Mouse (Mus musculus) embryo, embryonic 11.5 days (tissue): ENCODE data around the gene Retreg2.
A peak's percentile ranks its signal among the peaks of the same experiment; 100 is the strongest.

ENCODE experiments used
- DNase-seq: peaks from one replicate; pipeline ENCODE4 v3.0.0-alpha.2; 2012; ENCODE audit warnings: low read depth, low spot score

Retreg2 gene

GRCm38 (mm10) chr1:75142301-75143261 is at the start of gene Retreg2, which contains the start of gene Cnppd1:
Gene Retreg2, plus strand, starts transcription at chr1:75142778.
Gene Cnppd1, minus strand, starts transcription at chr1:75142711.
- peak; percentile 92 for DNase-seq

GRCm38 (mm10) chr1:75122211-75122610 is 20.4 kb upstream of the Retreg2 start:
- no peak for DNase-seq

DNA sequence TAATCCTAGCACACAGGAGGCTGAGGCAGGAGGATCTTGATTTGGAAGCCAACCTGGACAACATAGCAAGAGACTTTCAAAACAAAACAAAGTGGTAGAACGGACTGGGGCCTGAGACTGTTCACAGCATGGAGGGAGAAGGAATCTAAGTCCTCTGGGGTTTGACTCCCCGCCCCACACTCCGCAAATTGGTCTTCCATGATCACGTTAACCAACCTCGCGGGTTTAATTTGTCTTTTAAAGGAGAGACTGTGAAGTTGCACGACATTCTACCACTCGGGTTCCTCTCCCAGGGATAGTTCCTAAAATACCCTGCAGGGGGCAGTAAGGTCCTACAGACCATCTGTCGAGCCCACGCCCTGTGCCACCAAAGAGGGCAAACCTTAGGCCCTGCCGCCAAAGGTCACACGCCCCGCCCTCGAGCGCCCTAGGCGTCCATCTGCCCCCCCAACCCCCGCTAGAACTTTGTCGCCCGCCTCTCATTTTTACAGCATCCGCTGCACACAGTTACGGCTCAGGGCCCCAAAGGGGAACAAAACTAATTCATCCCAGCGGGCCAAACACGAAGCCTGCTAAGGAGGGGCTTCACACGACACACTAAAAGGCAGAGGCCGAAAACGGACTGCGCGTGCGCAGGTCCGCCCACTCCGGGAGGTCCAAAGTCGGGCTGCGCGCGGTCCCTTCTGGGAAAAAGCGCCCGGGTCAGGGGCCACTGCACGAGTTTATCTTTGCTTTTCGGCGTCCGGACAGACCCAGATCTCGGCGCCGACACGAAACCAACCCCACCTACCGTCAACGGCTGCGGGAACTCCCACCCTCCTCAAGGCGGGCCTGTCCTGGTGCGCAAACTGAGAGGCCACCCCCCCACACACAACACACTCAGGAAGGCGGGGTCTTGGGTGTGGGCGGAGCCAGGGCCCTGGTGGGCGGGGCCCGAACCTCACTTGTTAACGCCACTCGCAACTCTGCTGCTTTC is 17.9 kb upstream of the Retreg2 start, which contains the start of gene Nhej1:
Gene Nhej1, minus strand, starts transcription at position 855 of the 976 bp plus-strand sequence.
- peak; percentile 97 for DNase-seq

GRCm38 (mm10) chr1:75125418-75125817 is 17.2 kb upstream of the Retreg2 start:
- DNase-seq: no peak

- no peak for DNase-seq
Observed at GRCm38 (mm10) chr1:75128641-75129040, 13.9 kb upstream of the Retreg2 start.

DNA sequence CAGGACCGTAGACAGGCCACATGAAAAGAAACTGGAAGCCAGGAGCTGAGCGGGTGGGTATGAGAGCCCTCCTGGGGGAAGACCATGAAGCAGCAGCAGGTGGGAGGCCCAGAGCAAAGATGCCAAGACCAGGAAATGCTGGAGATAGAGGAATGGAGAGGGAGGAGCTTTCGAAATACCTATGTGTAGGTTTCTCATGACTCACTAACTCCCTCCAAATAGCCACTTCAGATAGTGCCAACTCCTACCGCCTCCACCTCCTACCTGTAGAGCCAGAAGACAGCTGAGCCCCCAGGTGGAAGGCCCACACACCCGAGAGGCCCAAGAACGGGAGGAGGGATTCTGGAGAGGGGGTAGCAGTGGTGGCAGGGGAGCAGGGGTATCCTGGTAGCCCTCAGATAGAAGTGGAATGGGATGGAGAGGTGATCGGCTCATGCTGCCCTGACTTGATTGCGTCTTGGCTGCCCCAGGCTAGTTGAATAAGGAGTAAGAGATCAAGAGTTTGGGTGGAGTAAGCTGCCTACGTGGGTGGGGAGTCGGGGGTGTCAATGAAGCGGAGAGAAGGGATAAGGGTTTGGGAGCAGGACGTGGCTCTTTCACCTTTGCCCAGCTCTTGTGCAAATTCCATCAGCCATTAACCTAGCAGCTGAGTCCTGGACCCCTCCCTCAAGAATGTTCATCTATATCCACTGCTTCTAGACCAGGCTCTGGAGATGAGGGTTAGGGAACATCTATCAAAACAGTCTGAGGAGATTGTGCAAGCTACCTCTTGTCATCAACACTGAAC is 9.0 kb upstream of the Retreg2 start, which contains the start of gene Slc23a3:
Gene Slc23a3, minus strand, starts transcription at position 470 of the 787 bp plus-strand sequence.
- no peak for DNase-seq

DNA sequence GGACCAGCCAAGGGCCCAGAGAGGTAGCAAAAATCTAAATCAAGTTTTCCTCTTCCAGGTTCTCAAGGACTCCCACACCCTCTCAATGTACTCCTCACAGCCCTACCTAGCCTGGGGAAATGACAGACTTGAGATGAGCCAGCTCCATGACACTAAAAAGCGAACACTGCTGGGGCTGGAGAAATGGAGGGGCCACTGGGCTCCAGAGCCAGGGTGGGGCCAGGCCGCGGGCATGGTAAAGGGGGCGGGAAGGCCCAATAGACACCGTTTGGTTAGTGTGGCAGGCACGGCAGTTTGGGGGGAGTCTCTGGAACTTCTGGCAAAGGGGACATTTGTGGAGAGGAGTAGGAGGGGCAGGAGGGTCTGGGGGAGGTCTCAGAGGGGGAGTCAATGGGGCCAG is 6.3 kb upstream of the Retreg2 start:
- no peak for DNase-seq

- no peak for DNase-seq
Observed at GRCm38 (mm10) chr1:75136730-75137129, 5.8 kb upstream of the Retreg2 start.

DNA sequence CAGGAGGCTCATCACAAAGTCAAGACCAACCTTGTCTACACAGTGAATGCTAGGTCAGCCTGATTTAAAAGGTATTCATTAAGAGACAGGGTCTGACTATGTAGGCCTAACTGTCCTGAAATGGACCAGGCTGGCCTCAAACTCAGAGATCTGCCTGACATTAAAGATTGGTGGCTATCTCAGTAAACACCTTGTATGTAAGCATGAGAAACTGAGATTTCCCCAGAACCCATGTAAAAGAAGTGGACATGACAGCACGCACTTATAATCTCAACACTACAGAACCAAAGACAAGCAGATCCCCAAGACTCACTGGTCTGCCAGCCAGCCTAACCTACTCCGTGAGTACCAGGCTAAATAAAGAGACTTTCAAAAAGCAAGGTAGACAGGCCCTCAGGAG is 4.1 kb upstream of the Retreg2 start:
- no peak for DNase-seq

DNA sequence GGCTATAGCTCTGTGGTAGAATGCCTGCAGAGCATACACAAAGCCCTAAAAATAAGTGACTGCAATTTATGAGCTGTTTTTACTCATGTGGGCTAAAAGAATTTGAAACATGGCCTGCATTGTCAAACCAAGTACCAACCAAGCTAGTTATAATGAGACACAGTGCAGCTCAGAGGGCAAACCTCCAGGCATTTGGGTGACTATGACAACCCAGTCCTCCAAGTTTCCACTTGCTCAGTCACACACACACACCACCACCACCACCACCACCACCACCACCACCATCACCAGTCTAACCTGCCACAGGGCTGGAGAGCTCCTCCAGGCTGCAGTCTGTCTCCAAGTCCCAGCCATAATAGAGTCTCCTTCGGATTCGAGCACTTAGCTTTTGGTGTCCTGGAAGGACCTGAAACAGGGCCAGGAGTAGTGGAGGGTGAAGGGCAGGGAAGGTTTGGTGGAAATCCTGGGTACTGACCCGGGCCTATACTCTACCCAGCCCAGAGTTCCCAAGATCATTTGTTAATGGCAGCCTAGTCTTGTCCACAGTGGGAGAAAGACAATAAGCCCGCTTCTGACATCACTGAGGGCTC is 1.9 kb upstream of the Retreg2 start:
- DNase-seq: no peak

DNA sequence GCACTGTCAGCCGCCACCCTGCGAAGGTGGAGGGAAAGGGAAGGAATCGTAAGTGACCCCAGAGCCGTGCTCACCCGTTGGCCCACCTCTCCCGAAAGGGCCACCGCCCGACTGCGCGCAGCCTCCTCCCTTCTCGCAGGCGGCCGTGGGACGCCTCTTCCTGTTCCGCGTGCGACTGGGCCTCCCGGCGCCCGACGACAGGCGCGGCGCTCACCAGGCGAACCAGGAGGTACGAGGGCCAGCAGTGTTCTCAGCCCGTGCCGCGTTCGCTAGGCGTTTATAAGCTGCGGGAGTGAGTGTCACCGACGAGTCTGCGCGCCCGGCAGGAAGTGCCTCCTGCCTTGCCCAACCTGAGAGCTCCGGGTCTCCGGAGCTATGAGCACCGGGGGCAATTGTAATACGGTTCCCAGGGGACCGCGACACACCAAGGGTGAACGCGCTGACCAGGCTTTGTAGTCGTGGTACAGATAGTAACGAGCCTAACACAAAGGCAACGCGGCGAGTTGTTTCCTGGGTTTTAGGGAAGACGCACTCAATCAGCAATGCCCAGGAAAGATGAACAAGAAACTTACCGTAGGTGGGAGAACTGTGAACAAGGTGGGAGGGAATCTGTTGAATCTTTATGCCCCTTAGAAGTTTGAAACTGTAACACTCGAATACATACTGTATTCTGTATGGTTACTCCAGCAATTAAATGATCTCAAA is 940 bp upstream of the Retreg2 start:
- no peak for DNase-seq

GRCm38 (mm10) chr1:75145589-75145988 is 3.0 kb downstream of the Retreg2 start:
- no peak for DNase-seq

DNA sequence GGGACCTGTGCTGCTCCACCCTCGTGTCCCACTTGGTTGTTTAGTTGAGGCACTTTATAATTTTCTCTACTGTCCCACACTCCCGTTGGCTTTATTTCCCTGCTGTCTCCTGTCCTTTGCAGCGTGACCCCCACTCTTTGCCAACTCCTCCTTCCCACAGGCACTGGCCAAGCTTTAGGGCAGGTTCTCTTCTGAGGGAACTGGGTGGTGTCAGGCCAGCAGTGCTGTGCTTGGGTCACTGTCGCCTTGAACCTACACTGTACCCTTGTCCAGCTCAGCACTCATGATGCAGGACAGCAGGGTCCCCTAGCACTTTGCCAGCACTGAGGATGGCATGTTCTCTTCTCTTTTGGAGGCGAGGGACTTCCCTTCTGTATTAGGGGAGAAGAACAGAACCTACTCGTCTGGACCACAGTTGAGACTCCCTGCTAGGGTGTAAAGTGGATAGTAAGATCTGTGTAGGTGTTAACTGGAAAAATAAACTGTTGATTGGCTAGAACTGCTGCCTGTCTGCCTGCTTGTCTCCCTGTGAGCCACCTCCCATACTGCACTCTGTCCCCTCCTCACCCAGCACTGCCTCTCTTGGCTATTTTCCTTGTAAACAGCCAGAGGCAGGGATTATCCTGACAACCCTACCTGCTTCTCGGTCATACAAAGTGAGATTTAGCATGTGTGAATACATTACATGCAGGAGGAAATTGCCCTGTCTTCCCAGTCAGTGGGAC is 5.0 kb downstream of the Retreg2 start:
- DNase-seq: no peak

GRCm38 (mm10) chr1:75148727-75149126 is 6.1 kb downstream of the Retreg2 start:
- no peak for DNase-seq

GRCm38 (mm10) chr1:75155837-75156236 is 13.3 kb downstream of the Retreg2 start:
- DNase-seq: no peak

DNA sequence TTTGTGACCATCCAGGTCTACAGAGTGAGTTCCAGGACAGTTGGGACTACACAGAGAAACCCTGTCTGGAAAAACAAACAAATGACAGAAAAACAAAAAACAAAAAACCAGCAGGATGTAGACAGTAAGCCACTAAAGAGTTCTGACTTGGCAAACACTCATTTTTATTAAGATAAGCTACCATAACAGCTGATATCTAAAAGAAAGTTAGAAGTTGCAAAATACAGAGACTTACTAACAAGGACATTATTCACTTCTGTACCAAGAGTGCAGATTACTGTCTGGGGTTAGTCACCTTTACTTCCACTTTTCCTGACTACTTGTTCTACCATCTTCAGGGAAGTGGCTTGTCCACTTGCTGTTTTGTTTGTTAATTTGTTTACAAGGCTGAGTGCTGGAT is 16.4 kb downstream of the Retreg2 start:
- DNase-seq: no peak

- DNase-seq: no peak
Observed at GRCm38 (mm10) chr1:75159540-75160255, 17.1 kb downstream of the Retreg2 start.

DNA sequence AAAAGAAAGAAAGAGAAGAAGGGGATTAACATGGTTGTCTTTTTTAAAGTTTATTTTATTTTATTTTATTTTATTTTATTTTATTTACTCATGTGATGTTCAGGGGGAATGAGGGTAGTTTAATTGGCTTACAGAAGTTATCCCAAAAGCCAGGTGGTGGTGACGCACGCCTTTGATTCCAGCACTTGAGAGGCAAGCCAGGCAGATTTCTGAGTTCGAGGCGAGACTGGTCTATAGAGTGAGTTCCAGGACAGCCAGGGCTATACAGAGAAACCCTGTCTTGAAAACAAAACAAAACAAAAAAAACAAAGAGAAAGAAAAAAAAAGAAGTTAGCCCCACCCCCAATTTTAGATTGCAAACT is 17.7 kb downstream of the Retreg2 start:
- no peak for DNase-seq

- no peak for DNase-seq
Observed at GRCm38 (mm10) chr1:75168093-75168471, 25.5 kb downstream of the Retreg2 start.
